21 mouse cellular contexts compared by ENCODE assay signal in the genomic region with DNA sequence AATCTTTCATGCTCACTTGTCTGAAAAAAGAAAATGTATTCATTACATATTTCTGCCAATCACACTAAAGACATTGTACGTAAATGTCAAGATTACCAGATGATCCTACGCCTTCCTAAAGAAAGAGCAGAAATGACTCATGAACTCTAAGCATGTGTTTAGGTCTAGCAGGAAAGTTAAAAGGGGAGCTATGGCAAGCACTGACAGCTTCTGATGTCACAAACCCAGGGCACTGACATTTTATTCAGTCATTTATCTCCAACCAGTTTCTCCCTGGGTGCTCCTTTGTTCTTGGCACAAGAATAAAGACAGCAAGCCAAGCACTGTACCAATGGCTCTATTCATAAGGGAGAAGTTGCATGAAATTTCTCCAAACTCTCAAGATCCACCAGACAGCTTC.
DNase-seq lines count a peak whose midpoint lies in the region; TF ChIP-seq lines count a peak whose summit lies in the region.
"Had no signal": no experiment of that assay in that cellular context is flagged by ENCODE, and none has a peak within 500 bp of the region (broad histone marks: within the 10 kb centered on the region; RNA-seq: fewer than 3 reads in every experiment).

No protein-coding gene starts in this region.

- H3K4me3 ChIP-seq in layer of hippocampus, adult 2 months, result no peak overlapping the region
- H3K4me3 ChIP-seq in midbrain, embryonic 10.5 days, result no peak overlapping the region
- H3K4me3 ChIP-seq: embryonic facial prominence, embryonic 10.5 days; embryonic facial prominence, embryonic 12.5 days; forebrain, embryonic 13.5 days; forebrain, embryonic 15.5 days had no signal

- DNase-seq in layer of hippocampus, adult 2 months (ENCODE audit: low spot score in 2 of 2), result no peak
- no peak for DNase-seq in layer of hippocampus, adult 18-20 months (ENCODE audit: low spot score in 2 of 2)
- peak; percentile 12 for DNase-seq in right cerebral cortex, adult 18-20 months
- no peak for DNase-seq in right cerebral cortex, postnatal 25 days
- DNase-seq in brain, adult 2 months (ENCODE audit: low read depth, low spot score), result peak; percentile 62
- no peak for DNase-seq in midbrain, embryonic 10.5 days (ENCODE audit: low spot score)
- DNase-seq in natural killer cell, adult 2 months (ENCODE audit: low spot score in 2 of 2), result no peak
- DNase-seq: adrenal gland, adult 8-10 months; adrenal gland, postnatal 14 days; B cell, adult 2 months; cerebellum, adult 11 months; cerebellum, adult 18-20 months; cerebellum, adult 8-10 months; cerebellum, adult 9-11 months; forebrain, postnatal 0 days had no signal

- H3K36me3 ChIP-seq in midbrain, embryonic 10.5 days, result no peaks in the 10 kb centered on the region
- H3K36me3 ChIP-seq: embryonic facial prominence, embryonic 10.5 days; embryonic facial prominence, embryonic 12.5 days; forebrain, embryonic 15.5 days; G1E had no signal

- H3K4me1 ChIP-seq in midbrain, embryonic 10.5 days, result no peaks in the 10 kb centered on the region
- H3K4me1 ChIP-seq: embryonic facial prominence, embryonic 10.5 days; embryonic facial prominence, embryonic 12.5 days had no signal

- H3K9me3 ChIP-seq in midbrain, embryonic 10.5 days (replicated peaks), result no peaks in the 10 kb centered on the region
- H3K9me3 ChIP-seq: embryonic facial prominence, embryonic 10.5 days; embryonic facial prominence, embryonic 12.5 days; forebrain, embryonic 13.5 days; forebrain, embryonic 15.5 days; G1E had no signal

- no peak for TF ChIP-seq CTCF in layer of hippocampus, adult 2 months (conservative IDR thresholded peaks at IDR 0.05)

- 97% methylated on average over 2 of the region's 2 CpGs for WGBS in midbrain, embryonic 10.5 days

- H3K27ac ChIP-seq in layer of hippocampus, adult 2 months, result peak overlapping the region; percentile 36
- no peak overlapping the region for H3K27ac ChIP-seq in midbrain, embryonic 10.5 days (replicated peaks)
- H3K27ac ChIP-seq: embryonic facial prominence, embryonic 10.5 days; embryonic facial prominence, embryonic 12.5 days; forebrain, embryonic 13.5 days; forebrain, embryonic 15.5 days had no signal

- no peaks in the 10 kb centered on the region for H3K27me3 ChIP-seq in midbrain, embryonic 10.5 days (ENCODE audit: low read depth, poor library complexity, severe bottlenecking)
- H3K27me3 ChIP-seq: embryonic facial prominence, embryonic 12.5 days; forebrain, embryonic 13.5 days; forebrain, embryonic 15.5 days; Patski had no signal

Comparison
In these comparisons a context has a peak if more than half of its experiments do, and no peak if none do; other contexts are left out.
1. DNase-seq: peak in right cerebral cortex, adult 18-20 months (single experiment) and brain, adult 2 months (single experiment); none in layer of hippocampus, adult 2 months (0 of 2), layer of hippocampus, adult 18-20 months (0 of 2), right cerebral cortex, postnatal 25 days (single experiment), midbrain, embryonic 10.5 days (single experiment) and natural killer cell, adult 2 months (0 of 2).